Mouse (Mus musculus): ENCODE measurements around the gene Slc2a2. TPM values are rescaled to one million over a fixed set of nuclear protein-coding genes. Genes with fewer than 3 reads are reported as not detected.

Gene Slc2a2
- 0.83 TPM for polyA plus RNA-seq (2014; fragmentation: Illumina TruSeq; extraction: RNeasy Lipid Tissue Mini Kit (QIAGEN cat#74804); ENCODE audit: low read depth, low replicate concordance)

GRCm38 (mm10) chr3:28697797-28698196 lies at the start of gene Slc2a2:
Gene Slc2a2, plus strand, starts transcription at chr3:28697903.

Other genes starting within 250 kb of the Slc2a2 start
- gene Eif5a2, start 83.4 kb downstream of the Slc2a2 start, polyA plus RNA-seq (2014; fragmentation: Illumina TruSeq; extraction: RNeasy Lipid Tissue Mini Kit (QIAGEN cat#74804); ENCODE audit: low read depth, low replicate concordance) = 2.0 TPM
- 217 TPM for gene Rpl22l1, start 107.5 kb downstream of the Slc2a2 start, polyA plus RNA-seq (2014; fragmentation: Illumina TruSeq; extraction: RNeasy Lipid Tissue Mini Kit (QIAGEN cat#74804); ENCODE audit: low read depth, low replicate concordance)
- 0.32 TPM for gene Gm1527, start 194.7 kb downstream of the Slc2a2 start, polyA plus RNA-seq (2014; fragmentation: Illumina TruSeq; extraction: RNeasy Lipid Tissue Mini Kit (QIAGEN cat#74804); ENCODE audit: low read depth, low replicate concordance)